Mouse (Mus musculus) forebrain, embryonic 10.5 days (tissue): ENCODE measurements around the gene Cpox. TPM values are rescaled to one million over a fixed set of nuclear protein-coding genes. Genes with fewer than 3 reads are reported as not detected.

ENCODE experiments used
- DNase-seq: peaks from one replicate; pipeline ENCODE4 v3.0.0-alpha.2; 2017; ENCODE audit warnings: low spot score; ENCODE audit errors: extremely low spot score
- H3K27ac ChIP-seq: fragments of 300-500 bp; sonication (generic); 2 replicates; pipeline ENCODE4 v1.5.1; 2016; ENCODE audit warnings: mild to moderate bottlenecking
- H3K27me3 ChIP-seq: fragments of 300-500 bp; sonication (generic); 2 replicates; pipeline ENCODE4 v1.6.1; 2016; ENCODE audit warnings: mild to moderate bottlenecking; ENCODE audit not compliant: poor library complexity, severe bottlenecking
- H3K36me3 ChIP-seq: fragments of 300-500 bp; sonication (generic); replicated peaks from 2 replicates; pipeline ENCODE4 v1.6.1; 2016; ENCODE audit warnings: mild to moderate bottlenecking, moderate library complexity
- H3K4me1 ChIP-seq: fragments of 300-500 bp; sonication (generic); 2 replicates; pipeline ENCODE4 v1.6.1; 2016
- H3K4me3 ChIP-seq: fragments of 300-500 bp; sonication (generic); 2 replicates; pipeline ENCODE4 v1.5.1; 2016; ENCODE audit warnings: mild to moderate bottlenecking, moderate library complexity
- H3K9me3 ChIP-seq: fragments of 300-500 bp; sonication (generic); 2 replicates; pipeline ENCODE4 v1.6.1; 2016; ENCODE audit warnings: mild to moderate bottlenecking, moderate library complexity
- WGBS: fragments of 180-500 bp; shearing (Covaris S2); methylation state at CpG from one replicate; pipeline ENCODE4 v1.1.7; 2016; 5-methylcytosine and 5-hydroxymethylcytosine counted together
- polyA plus RNA-seq: library from polyadenylated mRNA; unstranded; fragments of >200 nt; fragmentation: Nextera tagmentation; extraction: Ambion mirVana; gene quantifications from 2 replicates; pipeline ENCODE4 v1.2.1, GENCODE M21; 2016

The Cpox gene
- 25.6 and 30.4 TPM in 2 replicates for polyA plus RNA-seq

DNA sequence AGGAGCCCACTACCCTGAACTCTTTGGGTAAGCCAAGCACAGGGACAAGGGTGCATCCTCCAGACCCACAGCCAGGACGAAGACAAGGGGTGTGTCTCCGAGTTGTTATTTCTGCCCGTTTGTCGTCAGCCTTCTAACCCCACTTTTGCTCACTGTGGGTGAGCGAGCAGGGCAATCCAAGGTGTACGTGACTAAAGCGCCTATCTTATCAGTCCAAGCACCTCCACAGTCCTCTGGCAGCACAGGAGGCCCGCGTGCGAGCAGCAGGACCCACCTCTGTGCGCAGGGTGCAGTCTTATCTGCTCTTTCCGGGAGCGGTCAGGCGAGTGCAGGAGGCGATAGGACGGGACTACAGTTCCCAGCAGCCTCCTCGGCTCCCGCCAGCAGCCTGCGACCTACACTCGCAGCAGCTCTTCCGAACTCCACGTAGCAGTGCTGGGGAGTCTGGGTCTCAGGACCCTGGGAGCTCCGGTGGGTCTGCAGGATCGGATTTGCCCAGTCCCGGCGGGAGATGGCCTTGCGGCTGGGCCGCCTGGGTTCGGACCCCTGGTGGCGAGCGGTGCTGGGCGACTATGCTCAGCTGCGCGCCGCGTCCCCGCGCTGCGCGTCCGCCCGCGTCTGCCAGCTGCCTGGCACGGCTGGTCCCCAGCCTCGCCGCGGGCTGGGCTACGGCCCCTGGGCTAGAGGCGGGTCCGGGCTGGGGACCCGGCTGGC is at the start of gene Cpox:
Gene Cpox (plus strand): TSS at position 376 of the 714 bp plus-strand sequence.
- H3K36me3 ChIP-seq: peaks cover 22% of the 10 kb centered on the region
- DNase-seq: peak; percentile 79
- H3K27ac ChIP-seq: peak within 1 kb of the TSS; percentile 92
- no peaks in the 10 kb centered on the region for H3K27me3 ChIP-seq
- H3K4me1 ChIP-seq: peaks cover 16% of the 10 kb centered on the region
- H3K9me3 ChIP-seq: no peaks in the 10 kb centered on the region
- WGBS: under 1% methylated on average over 51 of the region's 51 CpGs
- peak within 1 kb of the TSS; percentile 96 for H3K4me3 ChIP-seq

DNA sequence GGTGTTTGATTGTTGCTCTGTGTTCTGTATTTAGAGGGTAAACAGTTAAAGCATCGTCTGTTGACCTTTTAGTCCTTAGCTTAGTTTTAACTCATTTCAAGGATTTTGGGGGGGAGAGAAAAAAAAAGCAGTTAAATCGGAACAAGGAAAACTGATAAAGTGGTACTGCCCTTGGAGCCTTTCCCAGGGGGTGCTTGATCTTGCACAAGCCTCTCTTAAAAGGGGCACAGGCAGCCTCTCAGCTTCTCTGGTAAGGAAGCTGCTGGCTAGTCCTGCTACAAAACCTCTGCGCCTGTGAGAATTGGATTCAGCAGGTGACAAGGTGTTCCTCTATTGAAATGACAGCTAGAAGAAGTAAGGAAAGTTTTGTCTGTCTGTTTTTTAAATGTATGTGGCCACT is 47.7 kb upstream of the Cpox start:
- Histone ChIP-seq H3K4me3 (no peak overlapping the region), H3K27me3 (no peaks in the 10 kb centered on the region), H3K36me3 (no peaks in the 10 kb centered on the region), H3K9me3 (no peaks in the 10 kb centered on the region), H3K4me1 (no peaks in the 10 kb centered on the region), H3K27ac (no peak overlapping the region)
- no peak for DNase-seq
- 91% methylated on average over 3 of the region's 3 CpGs for WGBS

DNA sequence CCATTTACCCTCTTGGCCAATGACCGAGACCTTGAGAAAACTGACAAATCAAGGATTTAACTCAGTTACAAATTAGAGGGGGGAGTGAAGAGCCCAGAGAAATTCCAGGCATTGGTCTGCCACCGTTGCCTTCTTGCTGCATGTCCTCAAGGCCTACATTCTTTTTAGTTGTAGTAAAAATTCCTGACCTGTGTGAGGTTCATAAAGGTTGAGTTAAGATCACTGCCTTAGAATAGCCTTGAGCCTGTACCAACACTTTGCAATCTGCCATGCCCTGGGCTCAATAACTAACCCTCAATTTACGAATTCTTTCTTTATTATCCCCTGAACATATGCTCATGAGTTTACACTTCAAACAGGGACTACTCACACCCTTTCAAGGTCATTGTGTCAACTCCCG is 47.0 kb upstream of the Cpox start:
- 83% methylated on average over 4 of the region's 4 CpGs for WGBS
- Histone ChIP-seq H3K4me1 (no peaks in the 10 kb centered on the region), H3K36me3 (no peaks in the 10 kb centered on the region), H3K9me3 (no peaks in the 10 kb centered on the region), H3K27me3 (no peaks in the 10 kb centered on the region), H3K27ac (no peak overlapping the region), H3K4me3 (no peak overlapping the region)
- no peak for DNase-seq

DNA sequence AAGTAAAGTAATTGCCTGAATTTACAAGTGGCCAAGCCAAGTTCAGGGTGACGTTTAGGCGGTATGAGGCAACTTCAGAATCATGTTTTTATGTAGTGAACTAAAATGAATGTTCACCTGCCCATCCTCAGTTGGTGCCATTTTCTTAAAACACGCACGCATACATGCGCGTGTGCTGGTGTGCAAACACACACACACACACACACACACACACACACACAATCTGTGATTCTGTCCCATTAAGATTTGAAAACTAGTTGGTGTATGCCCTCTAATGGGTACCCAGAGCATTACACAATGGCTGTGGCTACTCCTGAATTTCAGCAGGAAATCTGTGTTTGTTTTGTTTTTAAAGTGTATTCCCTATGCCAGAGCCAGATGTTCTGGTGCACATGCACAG is 46.1 kb upstream of the Cpox start:
- H3K4me1 ChIP-seq: no peaks in the 10 kb centered on the region
- DNase-seq: no peak
- H3K27me3 ChIP-seq: no peaks in the 10 kb centered on the region
- H3K27ac ChIP-seq: no peak overlapping the region
- H3K4me3 ChIP-seq: no peak overlapping the region
- no peaks in the 10 kb centered on the region for H3K36me3 ChIP-seq
- 91% methylated on average over 6 of the region's 6 CpGs for WGBS
- no peaks in the 10 kb centered on the region for H3K9me3 ChIP-seq

DNA sequence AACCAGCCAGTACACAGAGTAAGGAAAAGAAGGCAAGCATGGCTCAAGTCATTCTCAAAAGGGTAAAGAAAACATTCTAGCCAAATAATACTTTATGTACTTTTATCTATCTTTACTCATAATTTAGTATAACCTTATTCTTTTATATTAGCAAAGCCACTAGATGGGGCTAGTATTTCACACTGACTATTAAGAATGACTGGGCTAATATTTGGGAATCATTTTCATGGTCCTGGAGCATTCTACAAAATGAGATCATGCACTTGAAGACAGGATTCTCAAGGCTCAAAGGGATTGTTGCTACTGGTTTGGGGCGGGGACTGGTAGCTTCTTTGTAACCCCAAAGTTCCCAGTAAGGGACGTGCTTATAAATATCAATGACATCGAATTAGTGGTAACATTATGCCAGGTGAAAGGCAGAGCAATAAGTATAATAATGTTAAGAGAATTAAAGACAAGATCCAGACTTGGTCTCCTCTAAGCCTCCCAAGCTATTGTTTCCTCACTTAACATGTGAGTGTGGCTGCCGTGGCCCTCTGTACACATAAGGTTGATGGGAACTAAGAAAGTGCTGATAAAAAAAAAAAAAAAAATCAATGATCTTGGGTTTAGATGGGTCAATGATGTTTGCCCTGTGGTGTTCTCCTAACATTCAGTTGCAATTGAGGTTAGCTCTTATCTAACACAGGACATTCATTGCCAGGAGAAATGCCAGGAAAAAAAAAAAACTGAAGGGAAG is 42.3 kb upstream of the Cpox start:
- no peaks in the 10 kb centered on the region for H3K4me1 ChIP-seq
- 86% methylated on average over 4 of the region's 4 CpGs for WGBS
- no peaks in the 10 kb centered on the region for H3K27me3 ChIP-seq
- H3K4me3 ChIP-seq: no peak overlapping the region
- no peak overlapping the region for H3K27ac ChIP-seq
- no peak for DNase-seq
- no peaks in the 10 kb centered on the region for H3K9me3 ChIP-seq
- no peaks in the 10 kb centered on the region for H3K36me3 ChIP-seq

DNA sequence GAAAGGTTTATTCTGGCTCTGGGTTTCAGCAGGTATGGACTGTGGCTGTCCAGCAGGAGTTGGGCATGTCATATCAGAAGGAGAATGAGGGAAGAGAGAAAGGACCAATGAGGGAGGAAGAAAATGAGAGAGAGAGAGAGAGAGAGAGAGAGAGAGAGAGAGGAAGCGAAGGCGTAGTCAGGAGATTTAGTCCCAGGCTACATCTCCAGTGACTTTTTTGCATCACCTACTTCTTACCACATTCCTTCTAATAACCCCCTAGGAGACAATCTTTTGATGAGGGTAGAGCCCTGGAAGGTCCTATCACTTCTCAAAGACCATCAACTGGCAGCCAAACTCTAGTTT is 41.8 kb upstream of the Cpox start:
- no peaks in the 10 kb centered on the region for H3K4me1 ChIP-seq
- H3K27me3 ChIP-seq: no peaks in the 10 kb centered on the region
- no peak overlapping the region for H3K4me3 ChIP-seq
- H3K9me3 ChIP-seq: no peaks in the 10 kb centered on the region
- 87% methylated on average over 2 of the region's 2 CpGs for WGBS
- H3K27ac ChIP-seq: no peak overlapping the region
- no peak for DNase-seq
- no peaks in the 10 kb centered on the region for H3K36me3 ChIP-seq

DNA sequence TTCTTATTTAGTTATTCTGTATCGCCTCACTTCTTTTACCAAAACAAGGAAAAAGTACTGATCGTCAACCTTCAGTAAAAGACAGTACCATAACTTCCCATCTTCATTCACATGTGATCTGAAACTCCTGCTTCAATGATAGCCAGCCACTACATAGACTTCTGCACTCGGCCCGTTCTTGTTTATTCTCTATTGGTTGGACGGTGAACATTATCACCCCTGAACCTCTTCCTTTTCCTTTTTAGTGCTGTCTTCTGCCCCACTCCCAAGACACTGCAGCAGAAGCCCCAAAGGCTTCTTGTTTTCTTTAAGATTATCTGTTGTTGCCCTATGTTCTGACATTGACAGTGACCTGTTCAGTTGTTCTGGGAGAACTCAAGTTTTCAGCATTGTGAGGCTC is 41.1 kb upstream of the Cpox start:
- WGBS: 92% methylated on average over 5 of the region's 5 CpGs

DNA sequence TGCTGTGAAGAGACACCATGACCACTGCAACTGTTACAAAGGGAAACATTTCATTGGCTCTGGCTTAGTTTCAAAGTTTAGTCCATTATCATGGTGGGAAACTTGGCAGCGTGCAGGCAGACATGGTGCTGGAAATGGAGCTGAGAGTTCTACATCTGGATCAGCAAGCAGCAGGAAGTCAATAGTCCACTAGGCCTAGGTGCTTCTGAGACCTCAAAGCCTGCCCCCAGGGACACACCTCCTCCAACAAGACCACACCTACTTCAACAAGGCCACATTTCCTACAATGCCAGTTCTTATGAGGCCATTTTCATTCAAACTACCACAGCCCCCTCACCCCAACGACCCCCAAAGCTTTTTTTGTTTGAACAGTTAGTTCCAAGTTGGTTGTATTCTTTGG is 40.4 kb upstream of the Cpox start:
- no peak for DNase-seq
- H3K4me1 ChIP-seq: no peaks in the 10 kb centered on the region
- no peak overlapping the region for H3K4me3 ChIP-seq
- no peaks in the 10 kb centered on the region for H3K36me3 ChIP-seq
- no peaks in the 10 kb centered on the region for H3K27me3 ChIP-seq
- no peak overlapping the region for H3K27ac ChIP-seq
- WGBS: 69% methylated on average over 2 of the region's 2 CpGs
- H3K9me3 ChIP-seq: no peaks in the 10 kb centered on the region

More for the DNA sequence above, 41.1 kb upstream of the Cpox start:
- DNase-seq: no peak
- H3K27ac ChIP-seq: no peak overlapping the region
- H3K4me1 ChIP-seq: no peaks in the 10 kb centered on the region
- H3K4me3 ChIP-seq: no peak overlapping the region
- no peaks in the 10 kb centered on the region for H3K27me3 ChIP-seq
- no peaks in the 10 kb centered on the region for H3K36me3 ChIP-seq
- no peaks in the 10 kb centered on the region for H3K9me3 ChIP-seq

DNA sequence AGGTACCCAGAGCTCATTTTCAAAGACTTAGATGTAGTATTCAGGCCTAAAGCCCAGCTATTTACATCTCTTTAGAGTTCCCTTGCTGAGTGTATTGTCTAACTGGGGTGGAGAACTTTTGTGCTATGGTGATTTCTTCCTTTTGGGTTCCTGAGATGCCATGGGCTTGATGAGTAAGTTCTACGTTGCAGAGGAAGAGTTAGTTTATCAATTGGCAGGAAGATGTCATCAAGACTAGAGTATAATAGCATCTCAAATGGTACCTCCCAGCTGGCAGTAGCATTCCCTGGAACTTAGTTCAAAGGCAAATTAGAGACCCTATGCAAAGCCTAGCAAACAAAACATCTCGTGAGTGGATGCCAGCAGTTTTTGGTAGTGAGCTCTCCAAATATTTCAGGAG is 34.2 kb upstream of the Cpox start:
- H3K27ac ChIP-seq: no peak overlapping the region
- no peak for DNase-seq
- no peaks in the 10 kb centered on the region for H3K9me3 ChIP-seq
- no peak overlapping the region for H3K4me3 ChIP-seq
- 65% methylated on average over 2 of the region's 2 CpGs for WGBS
- H3K36me3 ChIP-seq: no peaks in the 10 kb centered on the region
- H3K4me1 ChIP-seq: no peaks in the 10 kb centered on the region
- no peaks in the 10 kb centered on the region for H3K27me3 ChIP-seq

DNA sequence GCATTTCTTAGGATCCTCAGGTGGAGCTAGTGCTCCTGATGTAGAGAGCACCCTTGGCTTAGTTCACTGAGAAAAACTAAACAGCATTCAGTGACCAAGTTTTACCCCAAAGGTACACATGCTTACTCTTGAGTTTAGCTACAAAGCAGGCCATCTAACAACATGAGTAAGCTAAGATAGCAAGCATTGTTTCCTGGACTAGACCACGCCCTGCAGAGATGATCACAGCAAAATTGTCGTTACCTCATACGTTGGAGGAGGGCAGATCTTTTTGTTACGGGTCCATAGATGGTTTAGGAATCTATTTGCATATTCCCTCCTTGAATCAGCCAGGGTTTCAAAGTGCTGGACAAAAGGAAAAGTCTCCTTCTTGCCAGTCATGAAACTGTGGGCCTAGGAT is 32.6 kb upstream of the Cpox start:
- Histone ChIP-seq H3K9me3 (no peaks in the 10 kb centered on the region), H3K4me1 (no peaks in the 10 kb centered on the region), H3K36me3 (no peaks in the 10 kb centered on the region), H3K4me3 (no peak overlapping the region), H3K27me3 (no peaks in the 10 kb centered on the region), H3K27ac (no peak overlapping the region)
- DNase-seq: no peak
- WGBS: 86% methylated on average over 4 of the region's 4 CpGs

DNA sequence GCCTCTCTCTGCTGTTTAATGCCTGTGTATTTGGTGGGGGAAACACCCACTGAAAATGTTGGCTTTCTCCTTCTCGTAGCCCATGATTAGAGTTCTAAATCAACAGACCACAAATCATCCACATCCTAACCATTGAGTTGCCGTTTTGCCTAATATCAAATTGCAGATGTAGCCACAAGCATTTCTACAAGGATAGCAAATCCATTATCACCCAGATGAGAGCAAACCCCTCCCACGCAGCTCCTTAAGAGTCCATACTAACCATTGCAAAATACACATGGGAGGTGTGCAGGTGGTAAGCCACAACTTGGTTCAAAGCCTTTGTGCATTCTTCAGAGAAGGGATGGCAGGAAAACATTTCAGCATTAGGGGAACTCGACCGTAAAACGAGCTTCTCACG is 32.1 kb upstream of the Cpox start:
- Histone ChIP-seq H3K27me3 (no peaks in the 10 kb centered on the region), H3K9me3 (no peaks in the 10 kb centered on the region), H3K4me3 (no peak overlapping the region), H3K27ac (no peak overlapping the region), H3K4me1 (no peaks in the 10 kb centered on the region), H3K36me3 (no peaks in the 10 kb centered on the region)
- no peak for DNase-seq
- WGBS: 82% methylated on average over 7 of the region's 7 CpGs

DNA sequence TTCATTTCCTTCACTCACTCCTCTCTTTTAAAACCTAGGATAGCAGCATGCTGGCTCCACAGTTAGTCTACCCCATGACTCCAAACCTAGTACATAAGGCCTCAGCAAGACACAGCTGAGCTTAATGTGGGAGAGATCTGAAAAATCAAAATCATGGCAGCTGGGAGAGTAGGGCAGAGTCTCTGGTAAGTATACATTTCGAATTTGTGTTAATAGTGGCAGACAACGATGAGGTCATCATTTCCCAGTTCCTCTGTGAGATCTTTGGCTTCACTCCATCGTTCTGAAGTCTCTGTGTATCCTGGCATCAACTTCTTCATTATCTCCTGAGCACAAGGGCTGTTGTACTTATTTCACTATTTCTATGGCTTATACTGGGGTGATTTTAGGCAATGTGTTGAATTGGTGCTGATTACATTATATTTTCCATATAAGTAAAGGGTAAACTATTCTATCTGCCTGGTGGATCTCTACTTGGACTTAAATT is 31.4 kb upstream of the Cpox start, which contains the start of gene E330017A01Rik:
Gene E330017A01Rik (minus strand): TSS at position 51 of the 487 bp plus-strand sequence.
- no peak within 1 kb of the TSS for H3K27ac ChIP-seq

DNA sequence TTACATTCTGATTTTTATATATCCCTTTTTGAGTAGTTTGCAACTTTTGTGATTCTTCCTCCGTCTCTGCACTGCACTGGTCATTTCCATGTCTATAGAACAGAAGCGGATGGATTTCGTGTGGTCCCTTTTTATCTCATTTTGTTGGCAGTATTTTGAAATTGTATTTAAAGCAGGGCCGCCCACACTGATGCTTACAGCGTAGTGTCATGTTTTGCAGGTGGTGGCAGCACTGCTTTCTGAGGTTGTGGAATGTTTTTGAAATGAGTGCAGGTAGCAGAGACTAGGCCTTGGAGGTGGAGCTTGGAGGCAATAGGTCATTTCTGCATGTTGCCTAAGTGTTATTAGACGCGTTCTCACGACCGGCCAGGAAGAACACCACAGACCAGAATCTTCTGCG is 20.1 kb upstream of the Cpox start:
- WGBS: 95% methylated on average over 10 of the region's 10 CpGs

More for the DNA sequence above, 31.4 kb upstream of the Cpox start, which contains the start of gene E330017A01Rik:
- no peak within 1 kb of the TSS for H3K4me3 ChIP-seq
- H3K4me1 ChIP-seq: no peaks in the 10 kb centered on the region
- no peaks in the 10 kb centered on the region for H3K27me3 ChIP-seq
- 93% methylated on average over 3 of the region's 3 CpGs for WGBS
- no peaks in the 10 kb centered on the region for H3K9me3 ChIP-seq
- DNase-seq: no peak
- no peaks in the 10 kb centered on the region for H3K36me3 ChIP-seq

More for the DNA sequence above, 20.1 kb upstream of the Cpox start:
- H3K9me3 ChIP-seq: no peaks in the 10 kb centered on the region
- no peak overlapping the region for H3K4me3 ChIP-seq
- H3K27me3 ChIP-seq: no peaks in the 10 kb centered on the region
- no peaks in the 10 kb centered on the region for H3K4me1 ChIP-seq
- H3K27ac ChIP-seq: no peak overlapping the region
- no peaks in the 10 kb centered on the region for H3K36me3 ChIP-seq
- DNase-seq: no peak
